In genomic region chr4:63302641-63303040, GRCm38 (mm10) we compare ENCODE assay signal across 19 mouse cellular contexts. TPM values are rescaled to one million over a fixed set of nuclear protein-coding genes. Genes with fewer than 3 reads are reported as not detected.
DNase-seq lines count a peak whose midpoint lies in the region; ATAC-seq and TF ChIP-seq lines count a peak whose summit lies in the region.
"Had no signal": no experiment of that assay in that cellular context is flagged by ENCODE, and none has a peak within 500 bp of the region (broad histone marks: within the 10 kb centered on the region; RNA-seq: fewer than 3 reads in every experiment).

No protein-coding gene starts in this region.

- H3K4me3 ChIP-seq in left cerebral cortex, adult 2 months: no peak overlapping the region
- H3K4me3 ChIP-seq in embryonic facial prominence, embryonic 14.5 days (ENCODE audit: low read depth, low read length): no peak overlapping the region
- H3K4me3 ChIP-seq in hindbrain, embryonic 16.5 days (ENCODE audit: low read length): no peak overlapping the region
- H3K4me3 ChIP-seq in neural tube, embryonic 14.5 days (ENCODE audit: low read depth, low read length): no peak overlapping the region
- no peak overlapping the region for H3K4me3 ChIP-seq in lung, adult 2 months (replicated peaks; ENCODE audit: extremely low read depth, low read depth, low read length)
- H3K4me3 ChIP-seq: liver, embryonic 15.5 days; midbrain, embryonic 12.5 days; neural tube, embryonic 12.5 days; stomach, embryonic 15.5 days had no signal

- no peaks in the 10 kb centered on the region for H3K9me3 ChIP-seq in embryonic facial prominence, embryonic 14.5 days (ENCODE audit: control insufficient read depth, low read length)
- no peaks in the 10 kb centered on the region for H3K9me3 ChIP-seq in hindbrain, embryonic 16.5 days (ENCODE audit: control insufficient read depth, low read length)
- H3K9me3 ChIP-seq in neural tube, embryonic 14.5 days (ENCODE audit: control insufficient read depth, low read length): no peaks in the 10 kb centered on the region
- H3K9me3 ChIP-seq: liver, embryonic 15.5 days; midbrain, embryonic 12.5 days; neural tube, embryonic 12.5 days; stomach, embryonic 15.5 days had no signal

- intact Hi-C loops in left cerebral cortex, postnatal 4 days (cut with DNase I): no loop called here
- intact Hi-C loops in left cerebral cortex, adult 2 months (cut with DNase I): no loop called here

- peaks cover 4% of the 10 kb centered on the region; the same call in 1 of the 2 replicates for H3K4me1 ChIP-seq in embryonic facial prominence, embryonic 14.5 days (ENCODE audit: control insufficient read depth, insufficient read depth, low read length)
- peaks cover 3% of the 10 kb centered on the region; the same call in 1 of the 2 replicates for H3K4me1 ChIP-seq in hindbrain, embryonic 16.5 days (ENCODE audit: control insufficient read depth, insufficient read depth, low read depth, low read length)
- H3K4me1 ChIP-seq in neural tube, embryonic 14.5 days (ENCODE audit: control insufficient read depth, insufficient read depth, low read length): no peaks in the 10 kb centered on the region
- no peaks in the 10 kb centered on the region for H3K4me1 ChIP-seq in lung, adult 2 months (ENCODE audit: control insufficient read depth, insufficient read depth, low read length)
- H3K4me1 ChIP-seq: liver, embryonic 15.5 days; midbrain, embryonic 12.5 days; neural tube, embryonic 12.5 days had no signal

- no peak for TF ChIP-seq CTCF in left cerebral cortex, adult 2 months (IDR thresholded peaks at IDR 0.05)
- no peak for TF ChIP-seq CTCF in lung, adult 2 months (IDR thresholded peaks at IDR 0.05; ENCODE audit: insufficient read depth, low read length)

- H3K27me3 ChIP-seq in embryonic facial prominence, embryonic 14.5 days (replicated peaks; ENCODE audit: control insufficient read depth, insufficient read depth, low read length): no peaks in the 10 kb centered on the region
- no peaks in the 10 kb centered on the region for H3K27me3 ChIP-seq in hindbrain, embryonic 16.5 days (replicated peaks; ENCODE audit: control insufficient read depth, insufficient read depth, low read length)
- no peaks in the 10 kb centered on the region for H3K27me3 ChIP-seq in neural tube, embryonic 14.5 days (ENCODE audit: control insufficient read depth, insufficient read depth, low read length)
- H3K27me3 ChIP-seq: liver, embryonic 15.5 days; neural tube, embryonic 12.5 days; Patski; stomach, embryonic 15.5 days had no signal

- peaks cover 51% of the 10 kb centered on the region; the same call in 1 of the 2 replicates for H3K36me3 ChIP-seq in embryonic facial prominence, embryonic 14.5 days (ENCODE audit: control insufficient read depth, insufficient read depth, low read length)
- H3K36me3 ChIP-seq in hindbrain, embryonic 16.5 days (ENCODE audit: control insufficient read depth, insufficient read depth, low read length): no peaks in the 10 kb centered on the region
- H3K36me3 ChIP-seq in neural tube, embryonic 14.5 days (ENCODE audit: control insufficient read depth, insufficient read depth, low read length): no peaks in the 10 kb centered on the region
- H3K36me3 ChIP-seq: liver, embryonic 15.5 days; midbrain, embryonic 12.5 days; neural tube, embryonic 12.5 days had no signal

- peak; percentile 66; the same call in 1 of the 2 replicates for ATAC-seq in embryonic facial prominence, embryonic 14.5 days (ENCODE audit: low read depth)
- peak; percentile 71 for ATAC-seq in hindbrain, embryonic 16.5 days
- ATAC-seq in neural tube, embryonic 14.5 days (ENCODE audit: low read depth): peak; percentile 25; the same call in 1 of the 2 replicates
- ATAC-seq: intestine, postnatal 0 days; Patski had no signal

- no peak overlapping the region for H3K27ac ChIP-seq in left cerebral cortex, adult 2 months
- no peak overlapping the region for H3K27ac ChIP-seq in embryonic facial prominence, embryonic 14.5 days (replicated peaks; ENCODE audit: low read depth, low read length)
- no peak overlapping the region for H3K27ac ChIP-seq in hindbrain, embryonic 16.5 days (ENCODE audit: low read depth, low read length)
- H3K27ac ChIP-seq in neural tube, embryonic 14.5 days (ENCODE audit: low read depth, low read length): no peak overlapping the region
- H3K27ac ChIP-seq: liver, embryonic 15.5 days; midbrain, embryonic 12.5 days; neural tube, embryonic 12.5 days; stomach, embryonic 15.5 days had no signal

- no peak overlapping the region for H3K9ac ChIP-seq in embryonic facial prominence, embryonic 14.5 days (ENCODE audit: low read depth, low read length)
- no peak overlapping the region for H3K9ac ChIP-seq in hindbrain, embryonic 16.5 days (ENCODE audit: low read depth, low read length)
- no peak overlapping the region for H3K9ac ChIP-seq in neural tube, embryonic 14.5 days (replicated peaks; ENCODE audit: low read depth, low read length)
- H3K9ac ChIP-seq: liver, embryonic 15.5 days; midbrain, embryonic 12.5 days; neural tube, embryonic 12.5 days; stomach, embryonic 15.5 days had no signal

- H3K4me2 ChIP-seq in embryonic facial prominence, embryonic 14.5 days (ENCODE audit: low read depth, low read length): no peak overlapping the region
- H3K4me2 ChIP-seq in hindbrain, embryonic 16.5 days (ENCODE audit: low read length): no peak overlapping the region
- H3K4me2 ChIP-seq in neural tube, embryonic 14.5 days (ENCODE audit: low read depth, low read length): no peak overlapping the region
- H3K4me2 ChIP-seq: liver, embryonic 15.5 days; midbrain, embryonic 12.5 days; neural tube, embryonic 12.5 days; stomach, embryonic 15.5 days had no signal

- DNase-seq in left cerebral cortex, postnatal 4 days: peak; percentile 64
- no peak for DNase-seq in left cerebral cortex, adult 2 months (ENCODE audit: extremely low spot score in 1 of 2, low spot score in 2 of 2)
- peak; percentile 76 for DNase-seq in embryonic facial prominence, embryonic 14.5 days (ENCODE audit: low spot score)
- no peak for DNase-seq in lung, adult 2 months
- DNase-seq in spleen, postnatal 10 days (ENCODE audit: low spot score in 2 of 2): no peak
- DNase-seq: cerebellum, postnatal 14 days; gastrocnemius, postnatal 10 days; kidney, postnatal 25 days had no signal

- no peak for TF ChIP-seq POLR2A in lung, adult 2 months (IDR thresholded peaks at IDR 0.05; ENCODE audit: borderline replicate concordance, extremely low read depth, low read depth, low read length)

- whole genome bisulfite sequencing in embryonic facial prominence, embryonic 14.5 days: 47% methylated on average over 4 of the region's 4 CpGs
- WGBS in hindbrain, embryonic 16.5 days: 43% methylated on average over 4 of the region's 4 CpGs
- WGBS in neural tube, embryonic 14.5 days: 52% methylated on average over 4 of the region's 4 CpGs
- WGBS in lung, adult 2 months: 52% methylated on average over 4 of the region's 4 CpGs

RNA-seq across cellular contexts. Expression of gene Orm1, which starts 41.7 kb away (rescaled TPM):
- not detected for total RNA-seq in left cerebral cortex, postnatal 4 days (2021)
- not detected for total RNA-seq in left cerebral cortex, adult 2 months (2021)
- 0.84 and 2.5 TPM in 2 replicates for polyA plus RNA-seq in embryonic facial prominence, embryonic 14.5 days (2014; fragmentation: Nextera tagmentation; extraction: Ambion mirVana)
- not detected in 2 replicates for polyA plus RNA-seq in hindbrain, embryonic 16.5 days (2015; fragmentation: Nextera tagmentation; extraction: Ambion mirVana)
- not detected in 2 replicates for polyA plus RNA-seq in neural tube, embryonic 14.5 days (2014; fragmentation: Nextera tagmentation; extraction: Ambion mirVana)
- polyA plus RNA-seq in lung, adult 2 months (2012; rRNA removed): 3.9 and 4.7 TPM in 2 replicates
- total RNA-seq: layer of hippocampus, postnatal 14 days; left cerebral cortex, postnatal 36 days had no signal
- polyA plus RNA-seq: intestine, postnatal 0 days; midbrain, embryonic 12.5 days; neural tube, embryonic 12.5 days; small intestine, adult 2 months had no signal

RNA-seq across cellular contexts. Expression of gene Orm3, which starts 53.3 kb away (rescaled TPM):
- not detected for total RNA-seq in left cerebral cortex, postnatal 4 days (2021)
- total RNA-seq in left cerebral cortex, adult 2 months (2021): not detected
- not detected in 2 replicates for polyA plus RNA-seq in embryonic facial prominence, embryonic 14.5 days (2014; fragmentation: Nextera tagmentation; extraction: Ambion mirVana)
- polyA plus RNA-seq in hindbrain, embryonic 16.5 days (2015; fragmentation: Nextera tagmentation; extraction: Ambion mirVana): not detected in 2 replicates
- not detected in 2 replicates for polyA plus RNA-seq in neural tube, embryonic 14.5 days (2014; fragmentation: Nextera tagmentation; extraction: Ambion mirVana)
- 0.22 and 0.50 TPM in 2 replicates for polyA plus RNA-seq in lung, adult 2 months (2012; rRNA removed)
- total RNA-seq: gastrocnemius, postnatal 10 days; layer of hippocampus, postnatal 14 days; left cerebral cortex, postnatal 36 days had no signal
- polyA plus RNA-seq: intestine, postnatal 0 days; liver, embryonic 15.5 days; midbrain, embryonic 12.5 days; neural tube, embryonic 12.5 days; small intestine, adult 2 months; stomach, embryonic 15.5 days had no signal

RNA-seq across cellular contexts. Expression of gene Orm2, which starts 59.6 kb away (rescaled TPM):
- total RNA-seq in left cerebral cortex, postnatal 4 days (2021): not detected
- not detected for total RNA-seq in left cerebral cortex, adult 2 months (2021)
- polyA plus RNA-seq in embryonic facial prominence, embryonic 14.5 days (2014; fragmentation: Nextera tagmentation; extraction: Ambion mirVana): not detected in 2 replicates
- not detected in 2 replicates for polyA plus RNA-seq in hindbrain, embryonic 16.5 days (2015; fragmentation: Nextera tagmentation; extraction: Ambion mirVana)
- polyA plus RNA-seq in neural tube, embryonic 14.5 days (2014; fragmentation: Nextera tagmentation; extraction: Ambion mirVana): not detected in 2 replicates
- 0.45 and 0.49 TPM in 2 replicates for polyA plus RNA-seq in lung, adult 2 months (2012; rRNA removed)
- total RNA-seq: layer of hippocampus, postnatal 14 days; left cerebral cortex, postnatal 36 days had no signal
- polyA plus RNA-seq: intestine, postnatal 0 days; liver, embryonic 15.5 days; midbrain, embryonic 12.5 days; neural tube, embryonic 12.5 days; small intestine, adult 2 months; stomach, embryonic 15.5 days had no signal

Comparison
In these comparisons a context has a peak if more than half of its experiments do, and no peak if none do; other contexts are left out.
1. DNase-seq: peak in left cerebral cortex, postnatal 4 days (single experiment) and embryonic facial prominence, embryonic 14.5 days (single experiment); none in left cerebral cortex, adult 2 months (0 of 2), lung, adult 2 months (single experiment) and spleen, postnatal 10 days (0 of 2).
2. Peak in every context shown above with its lines, with median percentiles within 50 percentile points of each other: ATAC-seq.